Mouse (Mus musculus): Measurements from ENCODE around the gene Mindy2. TPM values are rescaled to one million over a fixed set of nuclear protein-coding genes. Genes with fewer than 3 reads are reported as not detected.

Mindy2 gene
- polyA plus RNA-seq, 1 experiment = 4.0 TPM

DNA sequence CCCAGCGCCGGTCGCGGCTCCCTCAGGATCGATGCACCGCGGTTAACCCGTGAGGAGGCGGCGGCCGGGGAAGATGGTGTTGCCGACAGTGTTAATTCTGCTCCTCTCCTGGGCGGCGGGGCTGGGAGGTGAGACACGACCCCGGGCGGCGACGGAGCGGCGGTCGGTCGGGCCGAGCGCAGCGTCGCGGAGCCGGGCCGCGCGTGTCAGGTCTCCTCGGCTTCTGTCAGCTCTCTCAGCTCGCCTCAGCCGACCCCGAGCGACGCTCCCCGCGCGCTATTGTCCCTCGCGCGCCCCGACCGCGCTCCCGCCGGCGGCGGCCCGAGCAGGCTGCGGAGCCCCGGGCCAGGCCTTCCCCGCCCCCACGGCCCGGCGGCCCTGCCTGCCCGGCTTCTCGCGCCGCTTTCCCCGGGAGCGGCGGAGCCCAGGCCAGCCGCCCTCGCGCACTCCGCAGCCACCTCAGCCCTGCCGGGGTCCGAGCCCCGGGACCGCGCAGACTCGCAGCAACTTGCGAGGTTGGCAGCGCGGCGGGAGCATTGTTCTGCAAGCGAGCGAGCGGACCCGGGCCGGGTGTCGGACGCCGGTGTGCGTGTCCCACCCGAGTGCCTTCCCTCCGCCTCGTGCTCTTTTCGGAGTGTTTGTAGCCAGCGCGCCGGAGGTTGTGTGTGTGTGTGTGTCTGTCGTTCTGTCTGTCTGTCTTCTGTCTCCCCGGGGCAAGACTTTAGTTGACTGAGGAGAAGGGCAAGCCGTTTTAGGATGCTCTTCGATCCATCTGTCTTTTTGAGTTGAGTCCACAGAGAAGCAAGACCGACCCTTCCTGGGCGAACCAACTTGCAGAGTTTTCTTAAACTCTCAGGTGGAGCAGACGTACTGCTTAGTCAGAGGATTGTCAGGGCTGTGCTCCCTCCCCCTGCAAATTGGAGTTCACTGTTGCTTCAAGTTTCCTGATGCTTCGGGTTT lies 22.4 kb upstream of the Mindy2 start:
- peak overlapping the region; percentile 89 for H3K9ac ChIP-seq (ENCODE audit: low read depth, poor library complexity, severe bottlenecking)
- H3K27ac ChIP-seq (ENCODE audit: insufficient read depth, low read length) = no peak overlapping the region
- no peaks in the 10 kb centered on the region for H3K36me3 ChIP-seq (ENCODE audit: control insufficient read depth, insufficient read depth, low read length, poor library complexity, severe bottlenecking)
- H3K9me3 ChIP-seq (replicated peaks; ENCODE audit: control insufficient read depth, insufficient read depth, low read length, poor library complexity, severe bottlenecking) = no peaks in the 10 kb centered on the region
- no peak for TF ChIP-seq POLR2A (IDR thresholded peaks at IDR 0.05; ENCODE audit: insufficient read depth, low read length)
- no peak for TF ChIP-seq CTCF (IDR thresholded peaks at IDR 0.05; ENCODE audit: low read depth, low read length)
- TF ChIP-seq EP300 (IDR thresholded peaks at IDR 0.05; ENCODE audit: insufficient read depth, low read depth, low read length) = no peak
- 0 out of 2 replicates have a peak, but pooled peaks cover 2% of the 10 kb centered on the region for H3K27me3 ChIP-seq (ENCODE audit: control insufficient read depth, insufficient read depth, low read length, poor library complexity, severe bottlenecking)
- no peaks in the 10 kb centered on the region for H3K4me1 ChIP-seq (ENCODE audit: control insufficient read depth, insufficient read depth, low read length)
- H3K4me3 ChIP-seq (ENCODE audit: low read depth, low read length) = peak overlapping the region; percentile 83

DNA sequence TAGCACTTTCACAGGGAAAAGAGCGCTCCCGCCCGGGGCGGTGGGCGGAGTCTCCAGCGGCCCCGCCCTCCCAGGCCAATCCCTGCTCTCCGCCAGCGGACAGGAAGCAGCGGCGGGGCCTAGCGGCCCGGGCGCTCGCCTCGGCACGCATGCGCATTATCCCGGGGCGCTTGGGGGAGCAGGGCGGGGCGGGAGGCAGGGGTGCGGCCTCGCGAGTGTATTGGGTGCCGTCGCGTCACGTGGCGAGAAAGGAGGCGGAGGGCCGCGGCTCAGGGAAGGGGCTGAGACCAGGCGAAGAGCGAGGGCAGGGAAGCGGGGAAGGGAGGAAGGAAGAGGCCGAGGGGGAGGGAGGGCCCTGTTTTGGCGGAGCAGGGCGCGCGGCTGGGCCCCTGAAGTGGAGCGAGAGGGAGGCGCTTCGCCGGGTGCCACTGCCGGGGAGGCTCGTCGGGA lies 21.7 kb upstream of the Mindy2 start, which contains the start of gene Adam10:
Gene Adam10 (plus strand): TSS at position 316 of the 450 bp plus-strand sequence.
- Histone ChIP-seq H3K4me1 (ENCODE audit: control insufficient read depth, insufficient read depth, low read length) (no peaks in the 10 kb centered on the region), H3K9ac (ENCODE audit: low read depth, poor library complexity, severe bottlenecking) (peak within 1 kb of the TSS; percentile 89), H3K4me3 (ENCODE audit: low read depth, low read length) (peak within 1 kb of the TSS; percentile 83), H3K9me3 (replicated peaks; ENCODE audit: control insufficient read depth, insufficient read depth, low read length, poor library complexity, severe bottlenecking) (no peaks in the 10 kb centered on the region), H3K27ac (ENCODE audit: insufficient read depth, low read length) (no peak within 1 kb of the TSS), H3K36me3 (ENCODE audit: control insufficient read depth, insufficient read depth, low read length, poor library complexity, severe bottlenecking) (no peaks in the 10 kb centered on the region), H3K27me3 (ENCODE audit: control insufficient read depth, insufficient read depth, low read length, poor library complexity, severe bottlenecking) (0 out of 2 replicates have a peak, but pooled peaks cover 2% of the 10 kb centered on the region)
- TF ChIP-seq POLR2A (IDR thresholded peaks at IDR 0.05; ENCODE audit: insufficient read depth, low read length) = peak; percentile 41
- no peak for TF ChIP-seq EP300 (IDR thresholded peaks at IDR 0.05; ENCODE audit: insufficient read depth, low read depth, low read length)

DNA sequence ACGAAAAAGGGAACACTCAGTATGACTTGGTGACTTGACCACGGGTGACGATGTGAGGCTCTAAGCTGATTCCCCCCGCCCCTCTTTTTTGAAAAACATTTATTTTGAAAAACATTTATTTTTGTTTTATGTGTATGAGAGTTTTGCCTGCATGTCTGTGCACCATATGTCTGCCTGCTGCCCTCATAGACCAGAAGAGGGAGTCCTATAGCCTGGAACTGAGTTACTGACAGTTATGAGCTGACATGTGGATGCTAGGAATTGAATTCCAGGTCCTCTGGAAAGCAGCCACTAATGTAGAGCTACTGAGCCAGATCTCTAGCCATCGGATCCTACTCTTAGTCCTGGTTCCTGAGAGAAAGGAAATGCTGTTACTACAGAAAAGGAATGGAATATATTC lies 19.0 kb upstream of the Mindy2 start:
- Histone ChIP-seq H3K9me3 (replicated peaks; ENCODE audit: control insufficient read depth, insufficient read depth, low read length, poor library complexity, severe bottlenecking) (no peaks in the 10 kb centered on the region), H3K27ac (ENCODE audit: insufficient read depth, low read length) (no peak overlapping the region), H3K4me1 (ENCODE audit: control insufficient read depth, insufficient read depth, low read length) (no peaks in the 10 kb centered on the region), H3K36me3 (ENCODE audit: control insufficient read depth, insufficient read depth, low read length, poor library complexity, severe bottlenecking) (no peaks in the 10 kb centered on the region), H3K4me3 (ENCODE audit: low read depth, low read length) (no peak overlapping the region), H3K9ac (ENCODE audit: low read depth, poor library complexity, severe bottlenecking) (no peak overlapping the region), H3K27me3 (ENCODE audit: control insufficient read depth, insufficient read depth, low read length, poor library complexity, severe bottlenecking) (0 out of 2 replicates have a peak, but pooled peaks cover 2% of the 10 kb centered on the region)
- TF ChIP-seq CTCF (IDR thresholded peaks at IDR 0.05; ENCODE audit: low read depth, low read length) (no peak), POLR2A (IDR thresholded peaks at IDR 0.05; ENCODE audit: insufficient read depth, low read length) (no peak), EP300 (IDR thresholded peaks at IDR 0.05; ENCODE audit: insufficient read depth, low read depth, low read length) (no peak)

DNA sequence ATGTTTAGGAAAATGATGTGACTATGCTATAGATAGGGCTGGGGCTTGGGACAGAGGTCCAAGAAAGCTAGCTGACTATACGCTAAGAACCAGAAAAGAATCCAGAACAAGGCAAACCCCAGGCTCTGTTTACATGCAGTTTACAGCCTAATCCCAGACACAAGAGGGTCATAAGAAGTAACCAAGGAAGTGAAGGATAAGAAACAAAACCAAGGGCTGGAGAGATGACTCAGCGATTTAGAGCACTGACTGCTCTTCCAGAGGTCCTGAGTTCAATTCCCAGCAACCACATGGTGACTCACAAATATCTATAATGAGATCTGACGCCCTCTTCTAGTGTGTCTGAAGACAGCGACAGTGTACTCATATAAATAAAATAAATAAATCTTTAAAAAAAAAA lies 18.1 kb upstream of the Mindy2 start:
- no peaks in the 10 kb centered on the region for H3K4me1 ChIP-seq (ENCODE audit: control insufficient read depth, insufficient read depth, low read length)
- no peak overlapping the region for H3K9ac ChIP-seq (ENCODE audit: low read depth, poor library complexity, severe bottlenecking)
- H3K9me3 ChIP-seq (replicated peaks; ENCODE audit: control insufficient read depth, insufficient read depth, low read length, poor library complexity, severe bottlenecking) = no peaks in the 10 kb centered on the region
- H3K27me3 ChIP-seq (ENCODE audit: control insufficient read depth, insufficient read depth, low read length, poor library complexity, severe bottlenecking) = 0 out of 2 replicates have a peak, but pooled peaks cover 1% of the 10 kb centered on the region
- no peak overlapping the region for H3K27ac ChIP-seq (ENCODE audit: insufficient read depth, low read length)
- H3K36me3 ChIP-seq (ENCODE audit: control insufficient read depth, insufficient read depth, low read length, poor library complexity, severe bottlenecking) = no peaks in the 10 kb centered on the region
- H3K4me3 ChIP-seq (ENCODE audit: low read depth, low read length) = no peak overlapping the region
- TF ChIP-seq EP300 (IDR thresholded peaks at IDR 0.05; ENCODE audit: insufficient read depth, low read depth, low read length) (no peak), POLR2A (IDR thresholded peaks at IDR 0.05; ENCODE audit: insufficient read depth, low read length) (no peak), CTCF (IDR thresholded peaks at IDR 0.05; ENCODE audit: low read depth, low read length) (no peak)

DNA sequence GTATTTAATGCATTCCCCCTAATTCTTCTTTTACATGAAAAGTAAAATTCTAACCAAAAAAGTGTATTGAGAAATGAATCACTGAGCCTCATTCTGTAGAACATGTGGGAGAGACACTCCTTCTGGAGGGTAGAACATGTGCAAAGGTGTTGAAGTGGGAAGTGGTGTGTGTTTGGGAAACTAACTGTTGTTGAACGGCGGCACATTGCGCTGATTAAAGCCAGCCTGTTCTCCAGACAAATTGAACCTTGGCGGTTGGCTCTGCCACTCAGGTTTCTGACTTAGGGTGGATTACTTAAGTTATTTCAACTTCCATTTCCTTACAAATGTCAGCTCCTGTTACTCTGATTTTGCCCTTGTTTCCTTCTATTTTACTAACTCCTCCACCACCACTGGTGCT lies 16.7 kb upstream of the Mindy2 start:
- TF ChIP-seq POLR2A (IDR thresholded peaks at IDR 0.05; ENCODE audit: insufficient read depth, low read length) (no peak), CTCF (IDR thresholded peaks at IDR 0.05; ENCODE audit: low read depth, low read length) (no peak), EP300 (IDR thresholded peaks at IDR 0.05; ENCODE audit: insufficient read depth, low read depth, low read length) (no peak)
- Histone ChIP-seq H3K27ac (ENCODE audit: insufficient read depth, low read length) (no peak overlapping the region), H3K4me3 (ENCODE audit: low read depth, low read length) (no peak overlapping the region), H3K36me3 (ENCODE audit: control insufficient read depth, insufficient read depth, low read length, poor library complexity, severe bottlenecking) (no peaks in the 10 kb centered on the region), H3K9ac (ENCODE audit: low read depth, poor library complexity, severe bottlenecking) (no peak overlapping the region), H3K9me3 (replicated peaks; ENCODE audit: control insufficient read depth, insufficient read depth, low read length, poor library complexity, severe bottlenecking) (no peaks in the 10 kb centered on the region), H3K27me3 (ENCODE audit: control insufficient read depth, insufficient read depth, low read length, poor library complexity, severe bottlenecking) (no peaks in the 10 kb centered on the region), H3K4me1 (ENCODE audit: control insufficient read depth, insufficient read depth, low read length) (no peaks in the 10 kb centered on the region)
